Mouse (Mus musculus) cerebellum, adult 2 months (tissue): Measurements from ENCODE around the gene Cnr1.

Source experiments
- CTCF ChIP-seq: fragments of 200-500 bp; IDR thresholded peaks from 2 replicates; pipeline ENCODE4 v1.5.1; 2011; ENCODE audit warnings: low read depth, mild to moderate bottlenecking, control low read depth, low read length, moderate library complexity, borderline replicate concordance; ENCODE audit not compliant: insufficient read depth
- POLR2A ChIP-seq: fragments of 200-500 bp; IDR thresholded peaks from 2 replicates; pipeline ENCODE4 v1.6.1; 2011; ENCODE audit warnings: low read length, control low read depth, borderline replicate concordance; ENCODE audit not compliant: insufficient read depth

- no peak for TF ChIP-seq CTCF
- no peak for TF ChIP-seq POLR2A
Observed at GRCm38 (mm10) chr4:33889976-33890375, 34.4 kb upstream of the Cnr1 start.
